Mouse (Mus musculus): ENCODE results near the gene Gdf9. TPM values are rescaled to one million over a fixed set of nuclear protein-coding genes. Genes with fewer than 3 reads are reported as not detected.
"Not testable (repeated sequence)": the region's sequence is repeated elsewhere in the genome, so short reads cannot be mapped to it uniquely, and the experiment has no call there.

Gdf9 gene
- under 1 TPM; 0.19 to 0.39 TPM for total RNA-seq (2021)

DNA sequence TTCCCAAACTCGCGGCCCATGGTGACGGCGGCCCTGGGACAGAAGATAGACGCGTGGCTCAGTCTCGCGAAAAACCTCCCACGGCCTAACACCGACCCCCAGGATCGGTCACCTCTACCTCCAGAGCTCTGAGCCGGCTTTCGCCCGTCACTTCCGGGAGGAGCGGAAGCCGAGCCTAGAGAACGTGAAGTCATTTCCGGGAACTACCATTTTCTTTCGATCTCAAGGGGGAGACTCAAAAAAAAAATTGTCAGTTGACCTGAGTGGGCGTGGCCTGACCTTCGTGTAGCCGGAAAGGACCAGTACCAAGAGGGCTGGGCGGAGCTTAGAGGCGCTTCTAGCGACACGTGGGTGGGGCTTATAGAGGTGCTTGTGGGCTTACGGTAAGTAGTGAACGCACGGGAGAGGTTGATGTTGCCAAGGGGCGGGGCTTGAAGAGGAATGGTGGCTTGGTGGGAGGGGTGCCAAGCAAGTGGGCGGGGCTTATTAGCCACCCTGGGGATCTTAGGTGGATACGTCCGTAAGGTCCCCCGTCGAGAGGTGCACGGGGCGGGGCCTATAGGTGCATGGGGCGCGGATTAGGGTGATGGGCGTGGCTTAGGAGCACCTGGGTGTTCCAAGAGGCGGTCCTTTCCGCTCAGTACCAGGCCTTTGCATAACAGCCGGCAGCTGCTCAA lies at the start of gene Gdf9, which contains the start of gene Uqcrq:
Gene Gdf9 (plus strand): TSS at position 354 of the 677 bp plus-strand sequence.
Gene Uqcrq (minus strand): TSS at position 162 of the 677 bp plus-strand sequence.
- intact Hi-C loops (cut with DNase I), result loop anchor here (5.0 kb wide), 1 partner anchor 129 kb away; the partner anchor contains the start of gene Hspa4
- DNase-seq, result peak; percentile 96 to 97

DNA sequence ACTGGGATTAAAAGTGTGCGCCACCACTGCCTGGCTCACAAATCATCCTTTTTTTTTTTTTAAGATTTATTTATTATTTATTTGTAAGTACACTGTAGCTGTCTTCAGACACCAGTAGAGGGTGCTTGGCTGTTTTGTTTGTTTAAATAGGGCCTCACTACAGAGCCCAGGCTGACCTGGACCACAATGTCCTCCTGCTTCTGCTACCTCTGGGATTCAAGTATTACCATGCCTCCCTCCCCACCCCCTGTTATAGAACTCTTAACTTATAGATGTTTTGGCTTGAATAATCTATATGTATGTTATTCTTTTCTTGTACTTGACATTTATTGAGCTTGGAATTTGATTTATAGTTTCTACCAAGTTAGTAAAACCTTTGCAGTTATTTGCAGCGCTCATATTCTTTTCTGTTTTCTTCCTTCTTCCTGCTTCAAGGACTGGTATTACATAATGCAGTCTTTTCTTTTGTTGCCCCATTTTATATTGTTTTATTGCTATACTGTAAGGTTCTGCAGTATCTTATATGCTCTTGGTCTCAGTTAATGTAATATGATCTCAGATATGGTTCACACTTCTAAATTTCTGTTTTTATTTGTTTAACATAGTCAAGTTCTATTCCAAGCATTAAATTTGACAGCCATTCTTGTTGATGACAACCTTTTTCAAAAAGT lies 46.9 kb upstream of the Gdf9 start:
- DNase-seq, result no peak
- intact Hi-C loops (cut with DNase I), result no loop called here

DNA sequence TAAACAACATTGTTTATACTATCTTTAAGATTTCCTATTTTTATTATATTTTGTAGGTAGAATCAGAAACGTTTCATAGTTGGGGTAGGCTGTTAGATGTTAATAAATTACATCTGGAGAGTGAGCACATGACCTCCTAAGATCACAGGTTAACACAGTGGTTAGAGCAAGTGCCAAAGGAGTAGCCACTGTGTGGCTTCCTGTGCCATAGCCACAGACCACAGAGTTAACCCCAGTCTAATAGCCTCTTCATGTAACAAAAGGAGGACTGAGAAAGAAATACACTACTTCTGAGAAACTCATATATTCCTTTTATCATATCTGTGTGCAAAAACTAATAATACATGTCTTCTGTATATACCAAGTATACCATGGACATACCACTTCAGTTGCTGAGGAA lies 37.0 kb upstream of the Gdf9 start:
- intact Hi-C loops (cut with DNase I), result no loop called here
- DNase-seq, result no peak

DNA sequence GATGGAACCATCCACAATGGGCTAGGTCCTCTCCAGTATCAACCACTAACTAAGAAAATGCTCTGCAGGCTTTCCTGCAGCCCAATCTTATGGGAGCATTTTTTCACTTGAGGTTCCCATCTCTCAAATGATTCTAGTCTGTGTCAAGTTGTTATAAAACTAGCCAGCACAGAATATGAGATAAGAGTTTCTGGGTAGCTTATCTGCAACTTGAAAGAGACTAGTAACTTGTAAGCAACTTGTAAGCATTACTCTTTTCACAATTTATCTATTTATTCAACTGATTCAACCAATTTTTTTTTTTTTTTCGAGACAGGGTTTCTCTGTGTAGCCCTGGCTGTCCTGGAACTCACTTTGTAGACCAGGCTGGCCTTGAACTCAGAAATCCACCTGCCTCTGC lies 27.2 kb upstream of the Gdf9 start:
- intact Hi-C loops (cut with DNase I), result no loop called here
- DNase-seq, result no peak

DNA sequence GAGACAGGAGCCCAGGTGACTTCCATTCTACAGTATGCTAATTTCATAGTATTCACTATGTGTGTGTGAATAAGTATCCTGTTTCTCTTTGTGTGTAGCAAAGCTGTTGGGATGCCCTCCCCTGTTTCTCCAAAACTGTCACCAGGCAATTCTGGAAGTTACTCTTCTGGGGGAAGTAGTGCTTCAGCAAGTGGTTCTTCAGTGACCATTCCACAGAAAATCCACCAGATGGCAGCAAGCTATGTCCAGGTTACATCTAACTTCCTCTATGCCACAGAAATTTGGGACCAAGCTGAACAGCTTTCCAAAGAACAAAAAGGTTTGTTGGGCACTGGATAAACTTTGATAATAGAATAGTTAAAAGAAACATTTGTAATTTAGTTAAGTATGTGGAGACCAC lies 19.1 kb upstream of the Gdf9 start:
- DNase-seq, result no peak
- intact Hi-C loops (cut with DNase I), result loop anchor here (5.0 kb wide), 1 partner anchor 56 kb away; no protein-coding TSS in a partner anchor

DNA sequence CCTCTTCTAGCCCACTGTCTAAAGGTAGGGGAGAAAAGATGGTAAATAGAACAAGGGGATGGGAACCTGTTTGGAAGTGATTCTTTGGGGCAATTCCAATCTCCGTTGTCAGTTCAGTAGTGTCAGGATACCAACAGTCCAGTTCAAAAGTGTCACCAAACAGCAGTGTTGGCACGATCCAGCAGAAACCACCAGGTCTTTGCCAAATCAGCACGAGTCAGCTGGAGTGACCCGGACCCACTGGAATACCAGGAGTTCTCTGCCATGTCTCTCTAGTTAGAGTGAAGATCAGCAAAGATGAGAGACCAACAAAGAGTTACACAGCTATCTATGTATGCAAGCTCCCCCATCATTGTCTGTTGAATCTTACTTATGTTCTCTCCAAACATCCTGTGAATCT lies 17.0 kb upstream of the Gdf9 start:
- intact Hi-C loops (cut with DNase I), result loop anchor here (5.0 kb wide), 1 partner anchor 53 kb away; no protein-coding TSS in a partner anchor
- no peak for DNase-seq

DNA sequence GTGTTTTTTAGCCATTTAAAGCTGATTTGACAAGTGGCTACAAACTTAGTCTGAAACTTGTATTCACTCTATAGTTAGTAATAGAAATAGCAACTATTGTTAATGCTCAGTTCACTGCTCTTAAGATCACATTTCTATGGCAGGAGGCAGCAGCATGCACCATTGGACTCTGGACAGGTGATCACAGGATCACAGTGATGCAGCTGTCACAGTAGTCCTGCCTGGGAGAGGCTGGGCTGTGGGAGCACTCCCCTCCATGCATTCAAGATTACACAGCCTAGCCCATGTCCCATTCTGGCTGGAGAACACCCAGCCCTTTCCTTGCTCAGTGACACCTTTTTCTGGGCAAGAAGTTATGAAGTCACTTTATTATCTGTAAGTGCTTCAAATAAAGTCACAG lies 12.8 kb upstream of the Gdf9 start:
- no peak for DNase-seq
- intact Hi-C loops (cut with DNase I), result no loop called here

DNA sequence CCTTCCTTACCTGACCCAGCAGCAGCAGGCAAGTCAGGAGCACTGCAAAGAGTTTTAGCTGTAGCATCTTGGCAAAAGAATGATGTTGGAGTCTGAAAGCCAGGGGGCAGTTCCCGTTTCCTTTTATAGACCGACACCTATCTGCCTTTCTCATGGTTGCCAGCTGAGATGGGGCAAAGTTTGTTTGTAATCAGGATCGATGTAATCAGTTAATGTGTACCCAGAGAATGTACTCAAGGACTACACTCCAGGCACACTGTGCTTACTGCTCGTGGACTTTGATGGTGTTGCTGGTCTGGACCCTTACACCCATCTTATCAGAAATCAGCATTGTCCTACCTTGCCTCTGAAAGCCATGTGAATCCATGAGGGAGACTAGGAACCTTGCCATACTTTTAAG lies 7.8 kb upstream of the Gdf9 start, which contains the start of gene Leap2:
Gene Leap2 (minus strand): TSS at position 135 of the 400 bp plus-strand sequence.
- intact Hi-C loops (cut with DNase I), result no loop called here
- no peak for DNase-seq

DNA sequence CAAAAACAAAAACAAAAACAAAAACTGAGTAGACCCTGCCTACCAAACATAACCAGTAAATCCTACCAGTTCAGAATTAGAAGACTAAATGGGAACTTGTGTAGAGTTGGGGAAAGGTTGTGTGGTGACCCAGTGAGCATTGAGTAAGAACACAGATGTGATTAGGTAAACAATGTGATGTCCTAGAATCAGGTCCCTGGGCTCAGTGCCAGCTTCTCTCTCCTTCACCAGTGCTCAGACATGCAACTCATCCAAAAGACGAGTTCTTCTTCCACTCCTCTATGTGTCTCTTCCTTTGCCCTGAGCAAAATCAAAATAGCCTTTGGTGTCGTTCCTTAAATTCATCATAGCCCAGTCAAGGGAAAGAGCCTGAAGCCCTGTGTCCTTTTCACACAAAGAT lies 6.0 kb upstream of the Gdf9 start:
- intact Hi-C loops (cut with DNase I), result no loop called here
- no peak for DNase-seq

DNA sequence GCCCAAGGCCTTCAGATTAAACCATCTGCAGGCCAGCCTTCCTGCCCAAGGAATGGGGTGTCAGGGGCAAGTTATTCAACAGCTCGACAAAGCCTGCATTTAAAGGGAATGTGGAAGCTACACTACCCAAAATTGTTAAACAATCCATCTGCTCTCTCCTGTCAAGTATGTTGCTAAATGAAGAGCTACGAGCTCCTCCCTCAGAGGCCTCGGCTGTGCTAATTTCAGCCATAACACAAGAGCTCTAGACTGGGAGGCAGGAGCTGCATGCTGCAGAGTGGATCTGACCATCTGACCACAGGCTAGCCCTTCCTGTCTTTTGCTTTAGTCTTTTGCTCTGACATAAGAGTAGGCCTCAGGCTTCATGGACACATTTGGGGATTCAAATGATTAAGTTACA lies 5.6 kb upstream of the Gdf9 start:
- no peak for DNase-seq
- intact Hi-C loops (cut with DNase I), result no loop called here

DNA sequence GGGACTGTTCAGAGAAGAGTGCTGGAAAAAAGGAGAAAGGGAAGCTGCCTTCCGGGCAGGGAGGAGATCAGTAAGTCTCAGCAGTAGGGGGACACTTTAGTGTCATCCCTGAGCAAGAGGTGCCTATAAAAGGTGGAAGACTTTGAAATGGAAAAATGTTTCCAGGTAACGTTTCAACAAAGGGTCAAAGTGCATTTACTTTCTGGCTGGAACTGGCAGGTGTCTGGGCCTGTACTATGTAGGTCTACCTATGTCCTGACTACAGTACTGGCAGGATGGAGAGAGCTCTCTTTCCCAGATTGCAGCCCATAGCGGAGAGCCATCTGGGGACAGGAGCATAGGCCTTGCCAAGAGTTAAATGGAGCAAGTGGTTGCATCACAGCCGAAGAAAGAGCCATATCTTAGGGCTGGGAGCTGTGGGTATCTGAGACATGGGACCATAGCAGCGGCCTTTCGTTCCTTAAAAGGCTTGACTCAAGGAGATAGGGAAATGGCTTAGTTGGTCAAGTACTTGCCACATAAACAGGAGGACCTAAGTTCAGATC lies 5.0 kb upstream of the Gdf9 start:
- intact Hi-C loops (cut with DNase I), result no loop called here
- DNase-seq, result no peak

DNA sequence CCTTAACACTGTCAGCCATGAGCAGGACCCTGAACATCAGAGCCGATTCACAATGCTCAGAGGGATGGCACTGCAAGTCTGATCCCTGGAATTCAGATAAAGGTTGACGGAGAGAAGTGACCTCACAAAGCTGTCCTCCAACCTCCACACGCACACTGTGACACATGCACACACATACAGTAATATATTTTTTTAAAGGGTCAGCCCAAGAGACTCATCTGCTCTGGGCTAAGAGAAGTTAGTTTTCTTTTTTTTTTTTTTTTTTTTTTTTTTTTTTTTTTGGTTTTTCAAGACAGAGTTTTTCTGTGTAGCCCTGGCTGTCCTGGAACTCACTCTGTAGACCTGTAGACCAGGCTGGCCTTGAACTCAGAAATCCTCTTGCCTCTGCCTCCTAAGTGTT lies 3.9 kb upstream of the Gdf9 start:
- DNase-seq; intact Hi-C loops (cut with DNase I): not testable (repeated sequence)

DNA sequence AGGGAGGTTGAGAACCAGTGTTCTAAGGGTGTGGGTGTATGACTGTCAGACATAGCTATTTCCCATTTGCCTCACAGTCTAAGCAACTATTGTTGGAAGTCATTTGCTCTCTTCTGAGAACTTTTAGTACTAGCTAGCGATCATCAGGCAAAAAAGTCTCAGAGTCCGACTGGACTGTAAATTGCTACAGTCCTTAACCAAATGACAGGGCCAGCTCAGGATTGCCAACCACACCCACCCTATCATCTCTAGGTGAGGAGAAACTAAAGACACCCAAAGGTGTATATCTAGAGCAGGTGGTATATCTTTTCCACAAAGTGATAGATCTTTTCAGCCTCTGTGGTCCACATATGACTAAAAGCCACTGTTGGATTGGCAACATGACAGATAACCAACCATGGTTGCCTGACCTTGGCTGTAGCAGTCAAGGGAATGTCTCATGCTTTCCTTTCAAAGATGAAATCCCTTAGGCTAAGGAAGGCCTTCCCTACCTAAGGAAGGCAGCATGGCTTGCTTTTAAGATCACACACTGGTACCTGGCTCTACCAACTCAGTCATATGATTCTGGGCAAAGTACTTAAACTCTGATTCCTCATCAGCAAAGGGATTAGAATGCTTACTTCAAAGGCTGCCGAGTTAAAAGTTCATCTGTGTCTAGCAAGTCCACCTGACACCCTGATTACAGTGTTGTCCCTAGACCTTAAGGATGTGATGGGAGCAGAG lies 2.7 kb upstream of the Gdf9 start:
- DNase-seq, result no peak
- intact Hi-C loops (cut with DNase I), result no loop called here

DNA sequence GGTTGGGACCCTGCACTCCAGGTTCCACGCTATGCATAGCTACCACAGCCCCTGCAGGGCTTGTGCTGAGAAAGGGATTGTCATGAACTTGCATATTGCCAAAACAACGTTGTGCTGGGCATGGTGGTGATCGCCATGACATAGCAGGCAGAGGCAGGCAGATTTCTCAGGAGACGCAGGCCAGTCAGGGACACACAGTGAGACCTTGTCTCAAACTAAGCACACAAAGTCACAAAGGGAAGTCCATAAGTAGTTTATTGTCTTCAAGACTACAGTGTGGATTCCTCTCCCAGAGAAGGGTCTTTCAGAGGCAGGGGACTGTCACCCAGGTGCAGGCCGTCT lies 2.1 kb upstream of the Gdf9 start:
- intact Hi-C loops (cut with DNase I), result no loop called here

DNA sequence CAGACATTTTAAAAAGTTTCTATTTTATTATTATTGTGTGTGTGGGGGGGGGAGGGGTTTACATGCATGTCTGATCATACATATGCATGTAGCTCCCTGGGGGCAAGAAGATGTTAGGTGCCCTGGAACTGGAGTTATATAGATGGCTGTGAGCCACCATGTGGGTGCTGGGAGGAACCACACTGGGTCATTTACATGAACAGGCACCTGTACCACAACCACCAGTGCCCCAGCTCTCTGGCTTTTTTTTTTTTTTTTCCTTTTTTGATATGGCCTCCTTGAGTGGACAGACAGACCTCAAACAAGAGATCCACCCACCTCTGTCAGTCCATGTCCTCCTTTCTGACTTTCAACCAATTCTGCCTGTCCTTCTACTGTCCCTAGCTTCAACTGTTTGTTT lies 1.6 kb upstream of the Gdf9 start:
- intact Hi-C loops (cut with DNase I), result no loop called here
- no peak for DNase-seq

More for the DNA sequence above, 2.1 kb upstream of the Gdf9 start:
- no peak for DNase-seq

DNA sequence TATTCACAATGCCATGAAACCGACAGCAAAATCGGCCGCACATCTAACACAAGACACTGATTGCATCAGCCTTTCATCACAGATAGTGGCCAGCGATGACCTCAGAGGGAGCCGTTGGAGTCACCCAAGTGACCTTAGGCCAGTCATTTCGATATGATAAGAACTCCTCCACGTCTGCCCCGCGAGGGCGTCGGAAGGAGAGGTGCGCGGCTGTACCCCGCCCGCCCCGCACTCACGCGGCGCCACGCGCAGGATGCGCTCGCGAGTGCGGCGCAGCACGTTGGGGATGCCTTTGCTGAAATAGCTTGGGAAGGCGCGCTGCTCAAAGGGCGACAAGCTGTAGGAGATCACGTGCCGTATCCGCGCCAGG lies 538 bp upstream of the Gdf9 start:
- DNase-seq, result no peak
- intact Hi-C loops (cut with DNase I), result loop anchor here (5.0 kb wide), 1 partner anchor 128 kb away; the partner anchor contains the start of gene Hspa4

DNA sequence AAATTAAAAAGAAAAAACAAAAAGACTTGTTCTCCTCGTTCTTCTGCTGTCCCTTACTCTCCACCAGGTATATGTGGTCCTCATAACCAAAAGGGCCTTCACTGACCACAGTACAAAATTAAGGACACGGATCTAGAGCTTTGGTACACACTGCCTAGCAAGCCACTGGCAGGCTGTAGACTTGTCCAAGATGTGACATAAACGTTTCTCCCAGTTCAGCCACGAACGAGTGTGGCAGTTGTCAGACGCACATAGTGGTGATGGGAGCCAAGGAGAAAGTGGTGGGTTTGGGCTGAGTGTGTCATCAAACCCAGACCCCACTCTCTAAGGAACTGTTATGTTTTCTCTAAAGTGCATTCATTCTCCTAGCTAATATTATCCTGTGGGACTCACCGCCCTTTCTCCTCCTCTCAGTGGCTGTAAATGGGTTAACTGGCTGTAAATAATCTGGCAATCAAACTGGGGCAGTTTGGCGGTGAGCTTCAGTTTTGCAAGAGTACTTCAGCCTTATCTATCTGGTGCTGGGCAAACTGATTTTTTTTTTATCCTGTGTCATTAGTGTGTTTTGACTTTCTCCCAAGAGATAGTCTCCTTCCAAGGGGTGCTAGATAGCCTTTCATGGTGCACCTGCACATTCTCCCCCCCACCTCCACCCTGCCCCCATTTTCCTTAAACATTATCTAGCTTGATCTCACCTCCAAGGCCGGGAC lies 679 bp downstream of the Gdf9 start:
- intact Hi-C loops (cut with DNase I), result loop anchor here (2.0 to 5.0 kb wide), 2 partner anchors 35 to 129 kb away; partner anchors contain the start of gene Hspa4
- no peak for DNase-seq

DNA sequence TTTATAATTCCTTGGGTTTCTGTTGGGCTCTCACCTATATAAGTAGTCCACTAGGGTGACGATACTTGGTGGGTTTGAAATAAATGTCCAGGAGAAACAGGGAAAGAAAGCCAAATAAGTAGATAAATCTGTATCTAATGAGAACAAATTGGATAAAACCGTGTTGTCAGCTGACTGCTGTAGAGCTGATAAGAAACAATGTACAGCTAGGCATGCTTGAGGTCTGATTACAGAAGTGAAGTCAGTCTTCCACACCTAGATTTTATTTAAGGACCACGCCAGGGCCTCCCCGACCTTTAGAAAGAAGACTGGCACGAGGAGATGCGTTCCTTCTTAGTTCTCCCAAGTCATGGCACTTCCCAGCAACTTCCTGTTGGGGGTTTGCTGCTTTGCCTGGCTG lies 2.2 kb downstream of the Gdf9 start:
- DNase-seq, result no peak
- intact Hi-C loops (cut with DNase I), result loop anchor here (2.0 to 5.0 kb wide), 2 partner anchors 34 to 131 kb away; partner anchors contain the start of gene Hspa4

DNA sequence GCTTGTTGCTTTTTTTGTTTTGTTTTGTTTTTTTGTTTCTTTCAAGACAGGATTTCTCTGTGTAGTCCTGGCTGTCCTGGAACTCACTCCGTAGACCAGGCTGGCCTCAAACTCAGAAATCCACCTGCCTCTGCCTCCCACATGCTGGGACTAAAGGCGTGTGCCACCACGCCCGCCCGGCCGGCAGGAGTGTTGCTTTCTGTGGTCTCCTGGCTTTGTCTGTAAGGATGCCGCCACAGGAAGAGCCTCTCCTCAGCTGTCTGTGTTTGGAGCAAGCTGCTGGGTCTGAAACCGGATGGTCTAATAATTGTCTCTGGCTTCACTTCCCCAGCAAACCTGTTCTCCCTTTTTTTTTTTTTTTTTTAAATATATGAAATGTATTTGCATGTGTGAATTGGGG lies 4.7 kb downstream of the Gdf9 start:
- intact Hi-C loops (cut with DNase I), result no loop called here
- DNase-seq, result no peak

DNA sequence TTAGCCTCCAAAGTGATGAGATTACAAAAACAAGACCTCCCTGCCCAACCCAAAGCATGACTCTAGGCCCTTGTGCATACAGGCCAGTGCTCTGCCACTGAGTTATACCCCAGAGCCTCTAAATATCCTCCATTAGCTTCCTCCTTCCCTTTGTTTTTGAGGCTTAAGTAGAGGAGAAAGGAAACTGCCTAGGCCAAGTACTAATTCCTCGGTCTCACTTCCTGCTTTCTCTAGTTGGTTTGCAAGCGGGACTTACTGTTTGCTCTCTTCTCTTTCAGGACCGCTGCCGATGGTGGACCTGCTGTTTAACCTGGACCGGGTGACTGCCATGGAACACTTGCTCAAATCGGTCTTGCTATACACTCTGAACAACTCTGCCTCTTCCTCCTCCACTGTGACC lies 5.5 kb downstream of the Gdf9 start:
- no peak for DNase-seq
- intact Hi-C loops (cut with DNase I), result no loop called here

DNA sequence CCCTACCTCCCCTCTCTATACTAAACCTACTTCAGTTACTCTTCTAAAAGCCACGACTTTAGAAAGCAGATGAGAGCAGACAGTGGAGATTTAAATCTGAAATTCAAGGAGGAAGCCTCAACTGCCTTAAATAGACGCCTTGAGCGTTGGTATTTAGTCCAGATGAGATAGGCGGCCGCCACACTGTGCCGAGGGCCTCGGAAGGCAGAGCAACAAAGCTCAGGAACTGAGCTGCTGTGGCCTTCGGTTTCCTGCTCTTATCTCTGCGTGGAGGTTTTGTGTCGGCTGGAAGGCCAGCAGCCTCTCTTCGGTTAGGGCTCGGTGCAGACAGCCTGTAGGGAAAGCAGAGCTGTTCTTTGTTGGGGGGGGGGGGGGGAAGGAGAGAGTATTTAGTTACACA lies 11.1 kb downstream of the Gdf9 start:
- DNase-seq, result no peak
- intact Hi-C loops (cut with DNase I), result no loop called here
